Mouse (Mus musculus) forebrain, embryonic 14.5 days (tissue): ENCODE results near the gene Cenpp. TPM values are rescaled to one million over a fixed set of nuclear protein-coding genes. Genes with fewer than 3 reads are reported as not detected.

Source experiments
- polyA plus RNA-seq: library from polyadenylated mRNA; unstranded; fragments of >200 nt; fragmentation: Nextera tagmentation; extraction: Ambion mirVana; gene quantifications from 2 replicates; pipeline ENCODE4 v1.2.1, GENCODE M21; 2014

The Cenpp gene
- polyA plus RNA-seq, 1 experiment from 2014 or later: 20.0 TPM

Other genes starting within 250 kb of the Cenpp start
- gene Ippk, start 231.5 kb downstream of the Cenpp start, polyA plus RNA-seq: 12.6 and 16.5 TPM in 2 replicates
- 0.44 and 0.59 TPM in 2 replicates for gene Tes3-ps, start 159.5 kb downstream of the Cenpp start, polyA plus RNA-seq
- 0.80 and 1.2 TPM in 2 replicates for gene Ecm2, start 148.0 kb downstream of the Cenpp start, polyA plus RNA-seq
- 0.52 and 0.69 TPM in 2 replicates for gene Aspn, start 108.3 kb downstream of the Cenpp start, polyA plus RNA-seq
- 0.22 and 0.93 TPM in 2 replicates for gene Omd, start 70.3 kb downstream of the Cenpp start, polyA plus RNA-seq
- gene Ogn, start 44.7 kb downstream of the Cenpp start, polyA plus RNA-seq: 10.8 and 16.5 TPM in 2 replicates
- 22.4 and 23.6 TPM in 2 replicates for gene Nol8, start 293 bp upstream of the Cenpp start, polyA plus RNA-seq
- gene Iars, start 29.3 kb upstream of the Cenpp start, polyA plus RNA-seq: 48.8 and 56.8 TPM in 2 replicates
- gene Gm30302, start 146.2 kb upstream of the Cenpp start, polyA plus RNA-seq: not detected in 2 replicates